Mouse (Mus musculus): ENCODE results near the gene Syce1. TPM values are rescaled to one million over a fixed set of nuclear protein-coding genes. Genes with fewer than 3 reads are reported as not detected.

Gene Syce1
- polyA plus RNA-seq, 1 experiment, result not detected

DNA sequence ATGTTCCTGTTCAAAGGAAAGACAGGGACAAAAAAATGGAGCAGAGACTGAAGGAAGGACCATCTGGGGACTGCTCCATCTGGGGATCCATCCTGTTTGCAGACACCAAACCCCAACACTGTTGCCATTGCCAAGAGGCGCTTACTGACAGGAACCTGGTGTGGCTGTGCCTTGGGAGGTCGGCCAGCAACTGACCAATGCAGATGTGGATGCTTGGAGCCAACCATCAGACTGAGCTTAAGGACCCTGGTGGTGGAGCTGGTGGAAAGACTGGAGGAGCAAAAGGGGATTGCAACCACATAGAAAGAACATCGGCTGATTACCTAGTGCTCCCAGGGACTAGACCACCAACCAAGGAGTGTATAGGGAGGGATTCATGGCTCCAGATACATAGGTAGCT lies 40.2 kb downstream of the Syce1 start:
- Histone ChIP-seq H3K27ac (replicated peaks; ENCODE audit: low read depth, low read length) (no peak overlapping the region), H3K4me3 (ENCODE audit: insufficient read depth, low read depth, low read length) (no peak overlapping the region), H3K4me1 (ENCODE audit: control insufficient read depth, insufficient read depth, insufficient read length, low read length) (0 out of 2 replicates have a peak, but pooled peaks cover 4% of the 10 kb centered on the region)

DNA sequence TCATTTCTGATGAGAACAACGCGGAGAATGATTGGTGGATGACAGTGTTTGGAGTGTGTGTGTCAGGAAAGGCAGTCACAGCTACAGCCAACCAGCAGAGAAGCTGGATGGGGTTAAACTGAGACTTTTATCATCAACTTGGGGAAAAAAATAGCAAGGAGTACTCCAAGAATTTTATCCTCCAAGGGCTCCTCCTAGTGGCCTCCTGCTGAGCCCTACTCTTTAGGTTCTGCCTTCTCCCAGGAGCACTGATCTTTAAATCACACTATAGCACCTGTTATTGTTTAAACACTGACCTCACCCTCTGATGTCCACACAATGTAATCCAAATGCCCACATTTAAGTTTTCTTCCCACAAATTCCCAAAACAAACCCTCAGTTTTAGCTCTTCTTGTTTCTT lies 54.5 kb downstream of the Syce1 start:
- no peak overlapping the region for H3K27ac ChIP-seq (replicated peaks; ENCODE audit: low read depth, low read length)
- no peaks in the 10 kb centered on the region for H3K4me1 ChIP-seq (ENCODE audit: control insufficient read depth, insufficient read depth, insufficient read length, low read length)
- H3K4me3 ChIP-seq (ENCODE audit: insufficient read depth, low read depth, low read length), result no peak overlapping the region

Other genes with a start within 250 kb of the Syce1 start
- gene Olfr538, start 220.0 kb downstream of the Syce1 start, polyA plus RNA-seq (2012; ENCODE audit: insufficient read depth, insufficient read length, missing spikeins), result not detected in 2 replicates
- gene Olfr46, start 186.6 kb downstream of the Syce1 start, polyA plus RNA-seq (2012; ENCODE audit: insufficient read depth, insufficient read length, missing spikeins), result not detected in 2 replicates
- not detected in 2 replicates for gene Olfr61, start 158.9 kb downstream of the Syce1 start, polyA plus RNA-seq (2012; ENCODE audit: insufficient read depth, insufficient read length, missing spikeins)
- gene Olfr53, start 141.4 kb downstream of the Syce1 start, polyA plus RNA-seq (2012; ENCODE audit: insufficient read depth, insufficient read length, missing spikeins), result not detected in 2 replicates
- gene Olfr539, start 127.9 kb downstream of the Syce1 start, polyA plus RNA-seq (2012; ENCODE audit: insufficient read depth, insufficient read length, missing spikeins), result not detected in 2 replicates
- not detected in 2 replicates for gene Olfr45, start 105.9 kb downstream of the Syce1 start, polyA plus RNA-seq (2012; ENCODE audit: insufficient read depth, insufficient read length, missing spikeins)
- not detected in 2 replicates for gene Olfr541, start 90.6 kb downstream of the Syce1 start, polyA plus RNA-seq (2012; ENCODE audit: insufficient read depth, insufficient read length, missing spikeins)
- 52.3 and 66.9 TPM in 2 replicates for gene Cyp2e1, start 24.1 kb downstream of the Syce1 start, polyA plus RNA-seq (2012; ENCODE audit: insufficient read depth, insufficient read length, missing spikeins)
- not detected in 2 replicates for gene Zfp941, start 34.3 kb upstream of the Syce1 start, polyA plus RNA-seq (2012; ENCODE audit: insufficient read depth, insufficient read length, missing spikeins)
- 2.3 TPM in 1 of 2 replicates, not detected in the other for gene Urah, start 47.2 kb upstream of the Syce1 start, polyA plus RNA-seq (2012; ENCODE audit: insufficient read depth, insufficient read length, missing spikeins)
- gene Scgb1c1, start 57.7 kb upstream of the Syce1 start, polyA plus RNA-seq (2012; ENCODE audit: insufficient read depth, insufficient read length, missing spikeins), result not detected in 2 replicates
- gene Odf3, start 60.0 kb upstream of the Syce1 start, polyA plus RNA-seq (2012; ENCODE audit: insufficient read depth, insufficient read length, missing spikeins), result not detected in 2 replicates
- not detected in 2 replicates for gene Gm45785, start 68.5 kb upstream of the Syce1 start, polyA plus RNA-seq (2012; ENCODE audit: insufficient read depth, insufficient read length, missing spikeins)
- gene Ric8a, start 69.1 kb upstream of the Syce1 start, polyA plus RNA-seq (2012; ENCODE audit: insufficient read depth, insufficient read length, missing spikeins), result 14.4 and 15.5 TPM in 2 replicates
- gene Bet1l, start 69.7 kb upstream of the Syce1 start, polyA plus RNA-seq (2012; ENCODE audit: insufficient read depth, insufficient read length, missing spikeins), result 43.9 and 49.2 TPM in 2 replicates
- 108 and 110 TPM in 2 replicates for gene Psmd13, start 94.1 kb upstream of the Syce1 start, polyA plus RNA-seq (2012; ENCODE audit: insufficient read depth, insufficient read length, missing spikeins)
- gene Sirt3, start 94.5 kb upstream of the Syce1 start, polyA plus RNA-seq (2012; ENCODE audit: insufficient read depth, insufficient read length, missing spikeins), result 77.2 and 79.1 TPM in 2 replicates
- gene Cox8b, start 112.6 kb upstream of the Syce1 start, polyA plus RNA-seq (2012; ENCODE audit: insufficient read depth, insufficient read length, missing spikeins), result 8,049 and 8,538 TPM in 2 replicates
- not detected in 2 replicates for gene Nlrp6, start 133.1 kb upstream of the Syce1 start, polyA plus RNA-seq (2012; ENCODE audit: insufficient read depth, insufficient read length, missing spikeins)
- 7.1 and 8.7 TPM in 2 replicates for gene Pgghg, start 153.5 kb upstream of the Syce1 start, polyA plus RNA-seq (2012; ENCODE audit: insufficient read depth, insufficient read length, missing spikeins)
- not detected in 2 replicates for gene Ifitm5, start 162.4 kb upstream of the Syce1 start, polyA plus RNA-seq (2012; ENCODE audit: insufficient read depth, insufficient read length, missing spikeins)
- gene Gm45717, start 168.1 kb upstream of the Syce1 start, polyA plus RNA-seq (2012; ENCODE audit: insufficient read depth, insufficient read length, missing spikeins), result not detected in 2 replicates
- gene Ifitm2, start 168.1 kb upstream of the Syce1 start, polyA plus RNA-seq (2012; ENCODE audit: insufficient read depth, insufficient read length, missing spikeins), result 194 and 274 TPM in 2 replicates
- not detected in 2 replicates for gene Ifitm1, start 179.4 kb upstream of the Syce1 start, polyA plus RNA-seq (2012; ENCODE audit: insufficient read depth, insufficient read length, missing spikeins)
- gene Ifitm3, start 222.9 kb upstream of the Syce1 start, polyA plus RNA-seq (2012; ENCODE audit: insufficient read depth, insufficient read length, missing spikeins), result 117 and 134 TPM in 2 replicates
- gene Ifitm6, start 230.1 kb upstream of the Syce1 start, polyA plus RNA-seq (2012; ENCODE audit: insufficient read depth, insufficient read length, missing spikeins), result 2.1 TPM in 1 of 2 replicates, not detected in the other
- gene Gm17387, start 241.3 kb upstream of the Syce1 start, polyA plus RNA-seq (2012; ENCODE audit: insufficient read depth, insufficient read length, missing spikeins), result not detected in 2 replicates